Mouse (Mus musculus) C3H10T1/2 (cell line): ENCODE results near the gene Btg3. TPM values are rescaled to one million over a fixed set of nuclear protein-coding genes. Genes with fewer than 3 reads are reported as not detected.

Experiments used
- polyA plus RNA-seq, 2 experiments: library from polyadenylated mRNA; unstranded; fragments of >200 nt; fragmentation: generic; extraction: Trizol; gene quantifications; one replicate each; pipeline ENCODE4 v1.2.1; 2012; ENCODE audit warnings: missing spikeins in 2 of 2

The Btg3 gene
- polyA plus RNA-seq, result 10 to 100 TPM in 1 of 2 experiments, 1 to 10 TPM in 1; 6.1 to 17.1 TPM

DNA sequence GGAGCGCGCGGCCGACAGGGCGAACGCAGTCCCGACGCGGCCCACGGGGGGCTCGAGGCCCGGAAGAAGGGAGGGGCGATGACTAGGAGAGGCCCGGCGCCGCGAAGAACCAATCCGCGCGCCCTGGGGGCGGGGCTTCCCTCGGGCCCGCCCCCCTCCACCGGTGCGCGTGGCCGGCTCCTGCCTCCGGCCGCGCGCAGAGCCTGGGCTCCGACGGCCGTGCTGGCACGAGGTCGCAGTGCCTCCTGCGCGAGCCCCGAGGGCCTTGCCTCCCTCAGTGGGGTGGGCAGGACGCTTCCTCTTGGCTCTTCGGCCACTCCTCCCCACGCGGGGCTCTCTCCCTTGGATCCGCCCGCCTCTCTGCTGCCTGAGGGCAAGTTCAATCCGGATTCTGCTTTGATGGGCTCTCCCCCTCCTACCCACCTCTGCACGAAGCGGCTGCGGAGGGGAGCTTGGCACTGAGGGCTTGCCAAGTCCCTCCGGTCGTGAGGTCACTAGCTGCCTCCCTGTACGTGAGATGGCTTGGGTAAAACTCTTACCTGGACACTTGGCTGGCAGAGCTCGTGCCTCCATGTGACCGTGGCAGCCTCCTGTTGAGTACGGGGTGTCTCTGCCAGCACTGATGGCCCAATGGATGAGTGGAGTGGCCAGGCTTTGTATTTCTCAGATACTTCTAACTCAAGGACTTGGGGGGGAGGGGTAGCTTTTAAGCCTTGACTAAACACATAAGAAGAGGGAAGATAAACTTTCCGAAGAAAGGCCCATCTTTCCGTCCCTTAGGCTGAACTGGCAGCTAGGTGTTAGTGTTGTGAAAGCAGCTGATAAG lies at the start of gene Btg3:
Gene Btg3 (minus strand): TSS at position 448 of the 826 bp plus-strand sequence.

GRCm38 (mm10) chr16:78301183-78301830 lies 75.7 kb downstream of the Btg3 start, which contains the start of gene Cxadr:
Gene Cxadr, plus strand, starts transcription at chr16:78301489.

Other genes with a start within 250 kb of the Btg3 start
- gene Cxadr, start 75.7 kb downstream of the Btg3 start, polyA plus RNA-seq, result 1 to 10 TPM in 1 of 2 experiments, under 1 TPM in 1; 0.42 to 7.8 TPM
- gene D16Ertd472e, start 199.5 kb upstream of the Btg3 start, polyA plus RNA-seq, result 1 to 10 TPM; 1.1 to 3.0 TPM